Mouse (Mus musculus) testis, adult 2 months (tissue): ENCODE data around the gene Tfr2. TPM values are rescaled to one million over a fixed set of nuclear protein-coding genes. Genes with fewer than 3 reads are reported as not detected.
A peak's percentile ranks its signal among the peaks of the same experiment; 100 is the strongest.

Experiments
- H3K27ac ChIP-seq: fragments of 200-500 bp; 2 replicates; pipeline ENCODE4 v1.5.1; 2012; ENCODE audit warnings: low read depth, low read length; ENCODE audit not compliant: control insufficient read depth, insufficient read depth
- H3K27me3 ChIP-seq: fragments of 200-500 bp; 2 replicates; pipeline ENCODE4 v1.6.1; 2012; ENCODE audit warnings: mild to moderate bottlenecking, low read length, moderate library complexity; ENCODE audit not compliant: control insufficient read depth, insufficient read depth
- H3K36me3 ChIP-seq: fragments of 200-500 bp; 2 replicates; pipeline ENCODE4 v1.6.1; 2012; ENCODE audit warnings: mild to moderate bottlenecking, low read length; ENCODE audit not compliant: control insufficient read depth, insufficient read depth
- H3K4me1 ChIP-seq: fragments of 200-500 bp; 2 replicates; pipeline ENCODE4 v1.6.1; 2012; ENCODE audit warnings: low read length; ENCODE audit not compliant: control insufficient read depth, insufficient read depth
- H3K4me3 ChIP-seq: fragments of 200-500 bp; 2 replicates; pipeline ENCODE4 v1.5.1; 2012; ENCODE audit warnings: low read depth, mild to moderate bottlenecking, low read length, moderate library complexity, mixed read lengths; ENCODE audit not compliant: control insufficient read depth
- CTCF ChIP-seq: fragments of 200-500 bp; IDR thresholded peaks from 2 replicates; pipeline ENCODE4 v1.5.1; 2012; ENCODE audit warnings: low read depth, mild to moderate bottlenecking, inconsistent platforms, low read length, moderate library complexity; ENCODE audit not compliant: control insufficient read depth, insufficient read depth, insufficient replicate concordance
- POLR2A ChIP-seq: fragments of 200-500 bp; IDR thresholded peaks from 2 replicates; pipeline ENCODE4 v1.6.1; 2012; ENCODE audit warnings: low read depth, mild to moderate bottlenecking, inconsistent platforms, low read length, moderate library complexity; ENCODE audit not compliant: control insufficient read depth
- polyA plus RNA-seq: library from polyadenylated mRNA; depleted of rRNA; stranded (reverse); fragments of >200 nt; gene quantifications from 2 replicates; pipeline ENCODE4 v1.2.3, GENCODE M21; 2012

The Tfr2 gene
- polyA plus RNA-seq, 1 experiment, result 5.2 TPM

DNA sequence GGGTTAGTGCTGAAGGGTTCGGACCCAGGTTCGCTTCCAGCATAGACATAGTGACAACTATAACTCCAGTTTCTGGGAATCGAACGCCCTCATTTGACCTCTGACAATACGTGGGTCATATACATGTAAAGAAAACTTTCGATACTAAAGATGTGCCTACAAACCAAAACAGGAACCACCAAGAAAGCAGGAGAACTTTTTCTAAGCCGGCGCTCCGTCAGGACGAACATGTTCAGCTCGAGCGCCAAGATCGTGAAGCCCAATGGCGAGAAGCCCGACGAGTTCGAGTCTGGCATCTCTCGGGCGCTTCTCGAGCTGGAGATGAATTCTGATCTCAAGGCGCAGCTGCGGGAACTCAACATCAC, 31.7 kb downstream of the Tfr2 start:
- H3K27me3 ChIP-seq, result no peaks in the 10 kb centered on the region
- H3K4me3 ChIP-seq, result peak overlapping the region; percentile 96
- peak overlapping the region; percentile 99 for H3K27ac ChIP-seq
- H3K36me3 ChIP-seq, result no peaks in the 10 kb centered on the region
- TF ChIP-seq CTCF (no peak), POLR2A (no peak)
- peaks cover 15% of the 10 kb centered on the region for H3K4me1 ChIP-seq

DNA sequence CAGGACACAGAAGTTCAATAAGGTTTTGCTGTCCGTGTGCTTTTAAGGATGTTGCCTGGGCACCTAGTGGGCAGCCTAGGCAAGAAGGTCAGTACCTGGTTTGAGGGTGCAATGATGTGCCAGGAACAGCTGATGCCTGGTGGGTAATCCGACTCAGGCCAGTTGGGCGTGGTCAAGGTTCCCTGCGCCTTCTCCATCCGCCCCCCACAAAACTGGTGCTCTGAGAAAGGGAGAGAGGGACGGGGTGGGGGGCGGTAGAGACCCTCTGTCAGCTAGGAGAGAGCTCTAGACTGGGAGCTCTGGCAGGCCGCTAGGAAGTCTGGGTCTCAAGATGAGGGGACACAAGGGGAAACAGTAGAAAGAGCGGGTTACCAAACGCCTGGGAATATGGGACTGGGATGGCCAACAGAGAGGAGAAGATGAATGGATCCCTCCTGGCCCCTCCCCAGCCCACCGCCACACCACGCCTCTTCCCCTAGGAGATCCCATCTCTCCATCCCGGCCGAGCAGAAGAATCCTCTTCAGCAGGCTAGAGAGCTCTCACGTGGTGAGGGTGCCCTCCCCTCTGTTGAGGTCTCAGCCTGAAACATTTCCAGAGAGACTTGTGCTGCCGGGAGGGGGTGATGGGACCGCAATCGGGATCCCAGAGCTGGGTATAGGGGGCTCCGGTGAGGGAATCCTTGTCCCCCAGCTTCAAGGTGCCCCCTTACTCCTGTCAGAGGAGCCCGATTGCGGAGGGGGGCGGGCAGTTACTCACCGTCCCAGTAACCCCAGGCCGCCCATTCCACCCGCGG, 38.4 kb downstream of the Tfr2 start:
- Histone ChIP-seq H3K4me1 (peaks cover 26% of the 10 kb centered on the region), H3K36me3 (no peaks in the 10 kb centered on the region), H3K4me3 (peak overlapping the region; percentile 50), H3K27ac (no peak overlapping the region), H3K27me3 (no peaks in the 10 kb centered on the region)
- TF ChIP-seq CTCF, result no peak
- no peak for TF ChIP-seq POLR2A

DNA sequence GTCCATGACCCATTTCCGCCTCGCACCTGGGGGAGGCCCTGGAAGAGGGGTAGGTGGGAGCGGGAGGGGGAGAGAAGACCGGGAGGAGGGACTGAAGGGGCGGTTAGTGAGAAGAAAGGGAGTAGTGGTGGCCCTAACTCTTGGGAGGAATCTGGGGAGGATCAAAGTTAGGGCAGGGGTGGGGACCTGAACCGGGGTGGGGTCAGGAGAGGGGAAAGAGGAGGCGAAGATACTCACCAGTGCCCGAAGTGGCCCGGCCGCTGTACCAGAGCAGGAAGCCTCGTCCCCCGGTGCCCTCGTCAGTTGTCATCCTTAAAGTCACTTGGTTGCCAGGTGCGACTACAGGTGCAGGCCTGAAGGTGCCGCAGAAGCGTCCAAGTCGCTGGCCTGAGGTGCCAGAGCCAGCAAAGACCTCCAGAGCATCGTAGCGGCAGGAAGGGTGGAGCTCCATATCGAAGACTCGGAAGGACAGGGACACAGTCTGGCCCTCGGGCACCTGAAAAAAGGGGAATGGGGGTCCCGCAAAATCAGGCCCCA, 39.1 kb downstream of the Tfr2 start:
- TF ChIP-seq CTCF, result no peak
- no peak for TF ChIP-seq POLR2A
- Histone ChIP-seq H3K4me3 (peak overlapping the region; percentile 50), H3K27ac (no peak overlapping the region), H3K4me1 (peaks cover 26% of the 10 kb centered on the region), H3K36me3 (no peaks in the 10 kb centered on the region), H3K27me3 (no peaks in the 10 kb centered on the region)

DNA sequence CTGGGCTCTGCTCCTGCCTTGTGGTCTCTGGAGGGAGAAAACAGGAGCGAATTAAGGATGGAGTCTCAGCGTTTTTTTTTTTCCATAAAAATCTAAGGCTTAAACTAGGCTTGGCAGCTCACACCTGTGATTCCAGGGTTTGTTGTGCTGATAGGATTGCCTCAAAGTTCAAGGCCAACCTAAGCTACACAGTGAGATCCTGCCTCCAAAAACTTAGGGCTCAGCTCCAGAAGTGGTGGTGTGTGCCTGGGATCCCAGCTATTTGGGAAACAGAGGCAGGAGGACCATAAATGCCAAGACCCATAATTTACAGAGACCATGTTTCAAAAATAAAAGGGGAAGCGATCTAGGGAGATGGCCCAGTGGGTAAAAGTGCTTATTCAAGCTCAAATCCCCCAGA, 39.7 kb downstream of the Tfr2 start:
- no peaks in the 10 kb centered on the region for H3K27me3 ChIP-seq
- H3K4me3 ChIP-seq, result peak overlapping the region; percentile 30
- peaks cover 26% of the 10 kb centered on the region for H3K4me1 ChIP-seq
- H3K27ac ChIP-seq, result no peak overlapping the region
- TF ChIP-seq POLR2A, result no peak
- no peaks in the 10 kb centered on the region for H3K36me3 ChIP-seq

DNA sequence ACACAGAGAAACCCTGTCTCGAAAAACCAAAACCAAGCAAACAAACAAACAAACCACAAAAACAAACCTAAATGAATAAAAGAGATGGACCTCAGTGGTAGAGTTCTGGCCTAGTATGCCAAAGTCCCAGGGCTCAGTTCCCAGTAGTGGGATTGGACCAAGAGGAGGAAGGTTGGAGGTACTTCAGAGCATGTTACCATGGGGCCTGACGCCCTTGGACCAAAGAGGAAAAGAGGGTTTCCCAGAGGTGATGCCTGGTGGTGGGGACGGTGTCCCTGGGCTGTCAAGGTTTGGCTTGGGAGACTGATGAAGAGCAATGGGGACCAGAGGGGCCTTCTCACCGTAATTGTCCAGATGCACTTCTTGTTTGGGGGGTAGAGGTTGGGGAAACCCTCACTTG, 40.4 kb downstream of the Tfr2 start:
- Histone ChIP-seq H3K27me3 (no peaks in the 10 kb centered on the region), H3K27ac (peak overlapping the region; percentile 49; the same call in 1 of the 2 replicates), H3K4me3 (peak overlapping the region; percentile 61), H3K4me1 (peaks cover 26% of the 10 kb centered on the region), H3K36me3 (no peaks in the 10 kb centered on the region)
- TF ChIP-seq CTCF (no peak), POLR2A (no peak)

DNA sequence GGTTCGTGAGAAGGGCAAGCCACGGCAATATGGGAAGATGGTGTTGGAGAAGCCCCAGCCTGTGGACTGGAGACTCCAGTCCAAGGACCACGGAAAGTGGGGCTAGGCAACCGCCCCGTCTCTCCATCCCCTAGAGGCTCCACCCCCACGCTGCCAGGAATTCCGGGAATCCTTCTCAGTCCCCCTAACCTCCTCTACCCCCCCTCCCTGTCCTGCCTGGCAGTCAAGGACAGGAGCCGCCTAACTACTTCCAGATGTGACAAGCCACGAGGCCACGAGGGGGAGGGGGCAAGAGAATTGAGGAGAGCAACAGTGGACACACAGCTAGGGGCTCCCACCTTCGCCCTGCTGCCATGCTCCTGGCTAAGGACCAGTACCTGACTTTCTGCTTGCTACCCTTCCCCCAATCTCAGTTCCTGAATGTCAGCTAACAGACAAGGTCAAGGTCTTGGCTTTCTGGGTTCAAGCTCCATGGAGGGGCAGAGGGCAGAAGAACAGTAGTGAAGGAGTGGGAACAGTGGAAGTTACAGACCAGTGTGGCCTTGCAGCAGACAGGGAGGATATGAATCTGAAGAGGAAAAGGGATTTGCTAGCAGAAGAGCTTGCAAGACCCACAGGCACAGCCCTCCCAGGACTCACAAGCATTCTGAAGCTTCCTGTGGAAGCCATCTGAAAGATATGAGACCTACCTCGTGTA, 41.1 kb downstream of the Tfr2 start:
- peaks cover 26% of the 10 kb centered on the region for H3K4me1 ChIP-seq
- peak overlapping the region; percentile 80 for H3K27ac ChIP-seq
- H3K27me3 ChIP-seq, result no peaks in the 10 kb centered on the region
- H3K36me3 ChIP-seq, result no peaks in the 10 kb centered on the region
- peak overlapping the region; percentile 61 for H3K4me3 ChIP-seq
- TF ChIP-seq CTCF, result no peak
- TF ChIP-seq POLR2A, result no peak

DNA sequence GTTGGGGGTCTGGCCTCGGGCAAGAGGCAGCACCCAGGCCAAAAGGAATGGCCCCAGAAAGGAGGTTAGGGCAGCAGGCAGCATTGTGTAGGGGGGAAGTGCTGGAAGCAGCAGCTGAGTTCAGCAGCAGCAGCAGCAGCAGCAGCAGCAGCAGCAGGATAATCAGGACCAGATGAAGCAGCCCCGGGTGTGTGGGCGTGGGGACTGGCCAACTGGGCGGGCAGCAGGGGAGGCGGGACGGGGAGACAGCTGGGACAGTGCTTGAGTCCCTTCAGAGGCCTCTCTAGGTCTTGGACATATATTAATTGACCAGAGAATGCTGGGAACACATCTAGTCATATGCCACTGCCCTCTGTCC, 41.6 kb downstream of the Tfr2 start:
- Histone ChIP-seq H3K27me3 (no peaks in the 10 kb centered on the region), H3K4me1 (peaks cover 26% of the 10 kb centered on the region), H3K36me3 (no peaks in the 10 kb centered on the region), H3K27ac (peak overlapping the region; percentile 80), H3K4me3 (peak overlapping the region; percentile 35)
- no peak for TF ChIP-seq POLR2A
- TF ChIP-seq CTCF, result no peak
